Mouse (Mus musculus) intestine, embryonic 14.5 days (tissue): ENCODE data around the gene Dnmbp. TPM values are rescaled to one million over a fixed set of nuclear protein-coding genes. Genes with fewer than 3 reads are reported as not detected.

ENCODE experiments used
- ATAC-seq: fragments of 200-750 bp; cut with Nextera tagmentation; replicated peaks from 2 replicates; pipeline ENCODE4 v1.8.0; 2017; ENCODE audit warnings: low read depth, moderate number of reproducible peaks, moderate TSS enrichment, moderate library complexity; ENCODE audit not compliant: low FRiP score, low TSS enrichment
- DNase-seq: peaks from one replicate; pipeline ENCODE4 v3.0.0-alpha.2; 2018; ENCODE audit warnings: low spot score
- H3K27ac ChIP-seq: fragments of 300-500 bp; sonication (generic); 2 replicates; pipeline ENCODE4 v1.5.1; 2014; ENCODE audit warnings: low read depth, mild to moderate bottlenecking, control low read depth
- H3K27me3 ChIP-seq: fragments of 300-500 bp; sonication (generic); replicated peaks from 2 replicates; pipeline ENCODE4 v1.6.1; 2014; ENCODE audit warnings: low read length, control low read depth; ENCODE audit not compliant: control insufficient read depth, insufficient read depth
- H3K36me3 ChIP-seq: fragments of 300-500 bp; sonication (generic); 2 replicates; pipeline ENCODE4 v1.6.1; 2014; ENCODE audit warnings: low read length, control low read depth; ENCODE audit not compliant: control insufficient read depth, insufficient read depth
- H3K4me1 ChIP-seq: fragments of 300-500 bp; sonication (generic); replicated peaks from 2 replicates; pipeline ENCODE4 v1.6.1; 2014; ENCODE audit warnings: low read length, control low read depth, mixed read lengths; ENCODE audit not compliant: control insufficient read depth, insufficient read depth
- H3K4me2 ChIP-seq: fragments of 300-500 bp; sonication (generic); 2 replicates; pipeline ENCODE4 v1.6.1; 2014; ENCODE audit warnings: low read length
- H3K4me3 ChIP-seq: fragments of 300-500 bp; sonication (generic); 2 replicates; pipeline ENCODE4 v1.5.1; 2014; ENCODE audit warnings: low read depth, low read length, control low read depth, mixed read lengths
- H3K9ac ChIP-seq: fragments of 300-500 bp; sonication (generic); 2 replicates; pipeline ENCODE4 v1.6.1; 2014; ENCODE audit warnings: mild to moderate bottlenecking, low read length
- H3K9me3 ChIP-seq: fragments of 300-500 bp; sonication (generic); 2 replicates; pipeline ENCODE4 v1.6.1; 2016; ENCODE audit warnings: low read length, control low read depth; ENCODE audit not compliant: control insufficient read depth
- WGBS: fragments of 180-500 bp; shearing (Covaris S2); extraction: QIAGEN DNeasy Blood & Tissue Kit; methylation state at CpG from one replicate; pipeline ENCODE4 v1.1.7; 2014; 5-methylcytosine and 5-hydroxymethylcytosine counted together
- polyA plus RNA-seq: library from polyadenylated mRNA; unstranded; fragments of >200 nt; fragmentation: Nextera tagmentation; extraction: Ambion mirVana; gene quantifications from 2 replicates; pipeline ENCODE4 v1.2.1, GENCODE M21; 2014

Dnmbp gene
- polyA plus RNA-seq, 1 experiment from 2014 or later, result 37.5 TPM

DNA sequence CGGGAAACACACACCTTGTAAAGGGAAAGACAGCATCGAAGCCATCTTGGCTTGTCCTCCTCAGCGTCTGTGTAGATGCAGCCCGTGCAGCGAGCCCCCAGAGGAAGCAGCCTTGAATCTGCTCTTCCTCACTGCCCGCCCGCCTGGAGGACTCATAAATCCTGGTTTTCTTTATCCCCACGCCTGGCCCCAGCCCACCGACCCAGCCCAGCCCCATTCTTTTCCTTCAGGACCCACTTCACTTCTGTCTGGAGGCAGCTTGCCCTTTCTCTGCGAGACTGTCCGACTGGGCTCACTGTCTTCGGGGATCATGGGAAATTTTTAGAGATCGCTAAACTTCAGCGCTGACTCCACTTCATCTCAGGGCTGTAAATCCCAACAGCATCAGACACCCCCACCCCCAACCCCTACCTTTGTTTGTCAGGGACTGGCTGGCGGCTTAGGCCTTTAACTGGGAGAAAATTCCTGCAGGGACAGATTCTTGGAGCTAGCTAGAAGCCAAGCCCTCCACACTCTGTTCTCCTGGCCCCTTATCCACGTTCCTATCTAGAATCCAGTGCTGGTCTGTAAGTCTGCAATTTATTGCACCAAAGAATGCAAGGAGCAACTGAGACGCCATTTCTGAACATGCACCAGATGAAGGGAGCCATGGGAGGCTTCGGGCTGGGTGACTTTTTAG lies 57.0 kb downstream of the Dnmbp start:
- 9% methylated on average over 18 of the region's 18 CpGs for WGBS
- peak; percentile 77 for DNase-seq
- ATAC-seq, result peak; percentile 16; the same call in 1 of the 2 replicates
- H3K27ac ChIP-seq, result peak overlapping the region; percentile 83
- peaks cover 7% of the 10 kb centered on the region for H3K9me3 ChIP-seq
- H3K4me1 ChIP-seq, result peaks cover 56% of the 10 kb centered on the region
- H3K36me3 ChIP-seq, result no peaks in the 10 kb centered on the region
- H3K9ac ChIP-seq, result no peak overlapping the region
- peak overlapping the region; percentile 11; the same call in 1 of the 2 replicates for H3K4me3 ChIP-seq
- H3K27me3 ChIP-seq, result no peaks in the 10 kb centered on the region
- H3K4me2 ChIP-seq, result peak overlapping the region; percentile 39

GRCm38 (mm10) chr19:43881615-43882014 lies 58.4 kb downstream of the Dnmbp start:
- Histone ChIP-seq H3K27ac (no peak overlapping the region), H3K4me1 (peaks cover 62% of the 10 kb centered on the region), H3K36me3 (no peaks in the 10 kb centered on the region), H3K27me3 (no peaks in the 10 kb centered on the region), H3K9ac (no peak overlapping the region), H3K9me3 (peaks cover 3% of the 10 kb centered on the region), H3K4me2 (no peak overlapping the region), H3K4me3 (no peak overlapping the region)
- ATAC-seq (no peak), DNase-seq (no peak)
- 81% methylated on average over 7 of the region's 7 CpGs for WGBS

DNA sequence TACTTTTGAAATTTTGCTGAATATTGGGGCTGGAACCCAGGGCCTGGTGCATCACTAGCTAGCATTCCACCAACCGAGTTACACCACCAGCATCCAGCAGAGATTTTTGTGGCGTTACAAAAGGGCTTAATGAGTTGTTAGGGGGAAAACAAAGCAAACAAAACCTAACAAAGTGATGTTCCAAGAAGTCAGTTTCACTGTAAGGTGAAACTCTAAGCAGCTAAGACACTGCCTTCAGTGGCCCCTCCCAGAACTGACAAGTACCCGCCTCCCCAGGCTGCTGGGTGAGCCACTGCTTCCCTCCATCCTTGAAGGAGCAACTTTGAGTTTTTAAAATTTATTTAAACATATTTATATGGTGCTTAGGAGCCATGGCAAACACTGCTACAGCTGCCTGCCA lies 59.6 kb downstream of the Dnmbp start:
- H3K4me1 ChIP-seq, result peaks cover 67% of the 10 kb centered on the region
- peaks cover 3% of the 10 kb centered on the region for H3K9me3 ChIP-seq
- 0 out of 2 replicates have a peak overlapping the region, but pooled peaks have one; percentile 11 for H3K27ac ChIP-seq
- whole genome bisulfite sequencing, result 22% methylated on average over 3 of the region's 3 CpGs
- ATAC-seq (no peak), DNase-seq (no peak)
- H3K4me3 ChIP-seq, result no peak overlapping the region
- H3K27me3 ChIP-seq, result no peaks in the 10 kb centered on the region
- H3K9ac ChIP-seq, result no peak overlapping the region
- no peaks in the 10 kb centered on the region for H3K36me3 ChIP-seq
- peak overlapping the region; percentile 67; the same call in 1 of the 2 replicates for H3K4me2 ChIP-seq

- Histone ChIP-seq H3K9ac (peak overlapping the region; percentile 70), H3K9me3 (peaks cover 3% of the 10 kb centered on the region), H3K27me3 (no peaks in the 10 kb centered on the region), H3K36me3 (peaks cover 4% of the 10 kb centered on the region), H3K27ac (peak overlapping the region; percentile 90), H3K4me1 (peaks cover 69% of the 10 kb centered on the region), H3K4me3 (peak overlapping the region; percentile 58), H3K4me2 (peak overlapping the region; percentile 67)
- WGBS, result 2% methylated on average over 41 of the region's 41 CpGs
- peak; percentile 90 for DNase-seq
- ATAC-seq, result peak; percentile 88
These were observed 60.4 kb downstream of the Dnmbp start for GRCm38 (mm10) chr19:43879401-43880212.

DNA sequence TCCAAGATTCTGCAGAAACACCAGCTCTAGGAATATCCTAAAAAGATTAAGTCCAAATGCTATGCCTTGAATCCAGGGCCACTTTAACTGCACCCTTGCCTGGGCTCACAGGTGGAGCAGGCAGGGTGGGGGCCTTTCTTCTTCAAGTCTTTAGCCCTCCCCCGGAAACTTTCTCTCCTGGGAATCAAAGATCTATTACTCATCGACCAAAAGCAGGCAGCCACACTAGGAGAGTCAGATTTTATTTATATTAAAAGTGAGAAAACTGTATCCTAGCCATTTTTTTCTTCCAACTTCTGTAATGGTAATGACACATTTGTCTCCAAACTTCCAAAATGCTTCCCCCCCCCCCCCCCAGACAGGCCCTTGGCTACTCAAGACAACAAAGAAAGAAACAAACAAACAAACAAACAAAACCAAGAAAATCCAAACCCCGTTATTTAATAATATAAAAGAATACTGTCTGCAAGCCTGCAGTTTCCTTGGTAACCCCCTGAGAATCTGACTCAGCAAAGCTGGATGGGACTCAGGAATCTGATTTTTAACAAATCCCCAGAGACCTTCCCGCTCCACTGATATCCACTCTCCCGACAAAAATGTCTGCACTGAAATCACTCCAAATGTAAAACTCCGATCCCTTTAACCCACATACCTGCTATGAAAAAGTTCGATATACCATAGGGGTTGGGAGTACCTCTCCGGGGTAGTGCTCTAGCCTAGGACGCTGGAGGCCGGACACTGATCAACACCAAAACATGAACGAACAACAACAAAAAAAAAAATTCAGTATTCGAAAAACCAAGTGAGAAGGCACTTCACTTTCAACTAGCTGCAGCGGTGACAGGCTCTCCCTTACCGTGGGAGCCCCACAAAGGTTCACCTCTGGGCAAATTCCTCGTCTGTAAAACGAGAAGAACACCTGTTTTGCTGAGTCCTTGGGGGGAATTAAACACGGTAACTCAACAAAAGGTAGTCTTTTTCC lies 61.6 kb downstream of the Dnmbp start:
- DNase-seq (peak; percentile 64), ATAC-seq (no peak)
- Histone ChIP-seq H3K4me3 (peak overlapping the region; percentile 58), H3K36me3 (peaks cover 15% of the 10 kb centered on the region), H3K27ac (peak overlapping the region; percentile 90), H3K4me2 (peak overlapping the region; percentile 67), H3K27me3 (no peaks in the 10 kb centered on the region), H3K9ac (peak overlapping the region; percentile 70), H3K9me3 (peaks cover 3% of the 10 kb centered on the region), H3K4me1 (peaks cover 59% of the 10 kb centered on the region)
- 8% methylated on average over 17 of the region's 17 CpGs for WGBS

- no peak overlapping the region for H3K9ac ChIP-seq
- 75% methylated on average over 8 of the region's 8 CpGs for WGBS
- no peaks in the 10 kb centered on the region for H3K27me3 ChIP-seq
- H3K4me2 ChIP-seq, result no peak overlapping the region
- H3K4me1 ChIP-seq, result peaks cover 50% of the 10 kb centered on the region
- DNase-seq (no peak), ATAC-seq (no peak)
- no peak overlapping the region for H3K27ac ChIP-seq
- peaks cover 25% of the 10 kb centered on the region for H3K36me3 ChIP-seq
- H3K4me3 ChIP-seq, result no peak overlapping the region
- peaks cover 3% of the 10 kb centered on the region for H3K9me3 ChIP-seq
These were observed 62.6 kb downstream of the Dnmbp start for GRCm38 (mm10) chr19:43877364-43877763.

- ATAC-seq (no peak), DNase-seq (peak; percentile 60)
- WGBS, result 14% methylated on average over 2 of the region's 2 CpGs
- Histone ChIP-seq H3K36me3 (peaks cover 39% of the 10 kb centered on the region), H3K4me2 (peak overlapping the region; percentile 14; the same call in 1 of the 2 replicates), H3K9me3 (no peaks in the 10 kb centered on the region), H3K27me3 (no peaks in the 10 kb centered on the region), H3K9ac (no peak overlapping the region), H3K4me3 (peak overlapping the region; percentile 13; the same call in 1 of the 2 replicates), H3K4me1 (peaks cover 50% of the 10 kb centered on the region), H3K27ac (peak overlapping the region; percentile 36; the same call in 1 of the 2 replicates)
These were observed 64.0 kb downstream of the Dnmbp start for GRCm38 (mm10) chr19:43875996-43876395.

DNA sequence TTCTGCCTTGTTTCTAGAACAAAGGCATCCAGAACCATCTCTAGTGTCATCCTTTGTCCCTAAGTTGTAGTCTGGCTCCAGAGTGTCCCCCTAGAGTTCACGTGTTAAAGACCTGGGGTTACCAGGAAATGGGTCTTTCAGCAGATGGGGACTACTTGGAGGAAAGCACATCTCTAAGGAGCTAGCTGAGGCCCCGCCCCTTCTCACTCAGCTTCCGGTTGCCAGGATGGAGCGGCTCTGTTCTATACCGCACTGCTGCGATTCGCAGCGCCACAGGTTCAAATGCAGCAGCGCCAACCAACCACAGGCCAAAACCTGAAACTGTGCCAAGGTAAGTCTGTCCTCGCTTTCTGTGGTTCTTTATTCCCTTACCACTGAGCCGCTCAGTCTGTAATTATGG lies 65.6 kb downstream of the Dnmbp start:
- Histone ChIP-seq H3K9ac (no peak overlapping the region), H3K27me3 (no peaks in the 10 kb centered on the region), H3K9me3 (no peaks in the 10 kb centered on the region), H3K4me1 (peaks cover 37% of the 10 kb centered on the region), H3K36me3 (peaks cover 55% of the 10 kb centered on the region), H3K27ac (no peak overlapping the region), H3K4me3 (no peak overlapping the region), H3K4me2 (no peak overlapping the region)
- ATAC-seq (no peak), DNase-seq (no peak)
- WGBS, result 91% methylated on average over 11 of the region's 11 CpGs
